Mouse (Mus musculus) adrenal gland, adult 10 weeks (tissue): ENCODE results near the gene Ly86. TPM values are rescaled to one million over a fixed set of nuclear protein-coding genes. Genes with fewer than 3 reads are reported as not detected.

Experiments used
- polyA plus RNA-seq: library from polyadenylated mRNA; stranded (reverse); fragments of 350-450 nt; fragmentation: Illumina TruSeq; extraction: RNeasy Lipid Tissue Mini Kit (QIAGEN cat#74804); gene quantifications from one replicate; pipeline ENCODE4 v1.2.3, GENCODE M21; 2014; ENCODE audit warnings: low read depth, low replicate concordance

Ly86 gene
- 12.9 TPM for polyA plus RNA-seq

DNA sequence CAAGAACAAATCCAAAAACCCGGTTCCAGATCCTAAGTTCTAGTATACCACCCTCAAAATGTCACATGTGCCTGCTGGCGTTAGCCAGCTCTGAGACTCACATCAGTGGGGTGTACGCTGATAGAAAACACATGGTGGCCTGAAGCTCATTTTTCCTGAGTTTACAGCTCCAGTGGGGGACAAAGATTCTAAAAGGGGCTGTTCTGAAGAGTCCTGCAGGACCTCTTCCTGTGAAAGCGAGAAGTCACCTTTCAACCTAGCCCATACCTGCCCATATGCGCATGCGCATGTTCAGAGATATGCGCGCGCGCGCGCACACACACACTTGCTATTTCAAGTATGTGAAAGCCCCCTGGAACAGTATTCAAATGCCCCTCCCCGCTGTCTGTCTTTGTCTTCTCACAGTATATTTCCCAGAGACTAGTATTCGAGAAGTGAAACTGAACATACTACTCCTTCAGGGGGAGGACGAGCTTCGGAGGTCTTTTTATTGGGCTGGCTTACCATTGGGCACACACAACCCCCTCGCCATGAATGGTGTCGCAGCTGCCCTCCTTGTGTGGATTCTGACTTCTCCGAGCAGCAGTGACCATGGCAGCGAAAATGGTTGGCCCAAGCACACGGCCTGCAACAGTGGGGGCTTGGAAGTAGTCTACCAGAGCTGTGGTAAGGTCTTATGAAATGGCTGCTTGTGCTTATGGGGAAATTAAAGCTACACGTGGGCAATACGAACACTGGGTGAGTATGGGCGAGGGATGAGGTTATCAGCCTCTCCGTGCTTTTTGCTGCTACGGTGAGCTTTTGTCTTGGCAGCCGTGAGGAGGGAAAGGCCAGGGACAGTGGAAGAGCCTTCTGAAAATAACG is at the start of gene Ly86:
Ly86 (plus strand) TSS at position 300 of the 864 bp plus-strand sequence.

